Mouse (Mus musculus) forebrain, postnatal 0 days (tissue): Measurements from ENCODE around the gene Nkd2. TPM values are rescaled to one million over a fixed set of nuclear protein-coding genes. Genes with fewer than 3 reads are reported as not detected.

Experiments
- ATAC-seq: fragments of 200-750 bp; cut with Nextera tagmentation; 2 replicates; pipeline ENCODE4 v1.8.0; 2017; ENCODE audit warnings: mild to moderate bottlenecking, moderate library complexity
- DNase-seq: peaks from one replicate; pipeline ENCODE4 v3.0.0-alpha.2; 2015
- H3K27ac ChIP-seq: fragments of 300-500 bp; sonication (generic); 2 replicates; pipeline ENCODE4 v1.5.1; 2014; ENCODE audit warnings: low read depth, mild to moderate bottlenecking, antibody characterized with exemption, low read length, moderate library complexity, mixed read lengths
- H3K27me3 ChIP-seq: fragments of 300-500 bp; sonication (generic); 2 replicates; pipeline ENCODE4 v1.6.1; 2014; ENCODE audit warnings: mild to moderate bottlenecking, low read length, mixed read lengths; ENCODE audit not compliant: insufficient read depth
- H3K36me3 ChIP-seq: fragments of 300-500 bp; sonication (generic); 2 replicates; pipeline ENCODE4 v1.6.1; 2014; ENCODE audit warnings: mild to moderate bottlenecking, moderate library complexity; ENCODE audit not compliant: insufficient read depth
- H3K4me1 ChIP-seq: fragments of 300-500 bp; sonication (generic); 2 replicates; pipeline ENCODE4 v1.6.1; 2014; ENCODE audit warnings: antibody characterized with exemption; ENCODE audit not compliant: insufficient read depth
- H3K4me2 ChIP-seq: fragments of 300-500 bp; sonication (generic); 2 replicates; pipeline ENCODE4 v1.6.1; 2014; ENCODE audit warnings: low read depth, mild to moderate bottlenecking, moderate library complexity
- H3K4me3 ChIP-seq: fragments of 300-500 bp; sonication (generic); 2 replicates; pipeline ENCODE4 v1.5.1; 2014; ENCODE audit warnings: low read depth, low read length, mixed read lengths
- H3K9ac ChIP-seq: fragments of 300-500 bp; sonication (generic); 2 replicates; pipeline ENCODE4 v1.6.1; 2014; ENCODE audit warnings: mild to moderate bottlenecking
- H3K9me3 ChIP-seq: fragments of 300-500 bp; sonication (generic); 2 replicates; pipeline ENCODE4 v1.6.1; 2016; ENCODE audit warnings: low read length
- CTCF ChIP-seq: sonication (generic); IDR thresholded peaks from 2 replicates; pipeline ENCODE4 v1.5.1; 2016; ENCODE audit warnings: antibody characterized with exemption, control low read depth, low read depth
- WGBS: fragments of 180-500 bp; shearing (Covaris S2); extraction: QIAGEN DNeasy Blood & Tissue Kit; methylation state at CpG from one replicate; pipeline ENCODE4 v1.1.7; 2014; 5-methylcytosine and 5-hydroxymethylcytosine counted together
- polyA plus RNA-seq: library from polyadenylated mRNA; unstranded; fragments of >200 nt; fragmentation: Nextera tagmentation; extraction: Ambion mirVana; gene quantifications from 2 replicates; pipeline ENCODE4 v1.2.1, GENCODE M21; 2015
- total RNA-seq: library from RNA; depleted of rRNA; stranded (reverse); fragments of >200 nt; gene quantifications from 2 replicates; pipeline ENCODE4 v1.2.3, GENCODE M21; 2014

Gene Nkd2
- total and polyA plus RNA-seq, 2 experiments from 2014 or later = 15.2 to 35.3 TPM

DNA sequence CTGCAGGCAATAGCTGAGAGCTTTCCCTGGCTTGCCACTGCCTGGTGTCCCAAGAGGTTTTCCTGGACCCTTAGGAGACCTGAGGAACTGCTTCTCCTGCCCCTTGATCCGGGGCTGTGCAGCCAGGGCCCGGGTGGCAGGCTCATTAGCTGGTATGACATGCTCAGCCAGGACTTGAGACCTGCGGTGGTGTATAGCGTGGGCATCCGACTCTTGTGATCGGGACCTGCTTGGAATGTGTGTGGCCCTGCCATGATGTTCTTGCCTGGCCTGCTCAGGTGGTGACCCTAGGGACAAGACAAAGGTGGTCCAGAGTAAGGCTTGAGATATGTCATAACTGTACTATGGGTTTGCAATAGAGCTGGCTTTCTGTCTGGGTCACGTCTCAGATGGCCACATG lies 26.2 kb downstream of the Nkd2 start:
- ATAC-seq = no peak
- Histone ChIP-seq H3K27ac (no peak overlapping the region), H3K9ac (no peak overlapping the region), H3K9me3 (no peaks in the 10 kb centered on the region), H3K36me3 (peaks cover 8% of the 10 kb centered on the region; the same call in 1 of the 2 replicates), H3K27me3 (no peaks in the 10 kb centered on the region), H3K4me2 (no peak overlapping the region), H3K4me1 (no peaks in the 10 kb centered on the region), H3K4me3 (no peak overlapping the region)
- WGBS = 91% methylated on average over 7 of the region's 7 CpGs
- DNase-seq = no peak
- TF ChIP-seq CTCF = no peak

DNA sequence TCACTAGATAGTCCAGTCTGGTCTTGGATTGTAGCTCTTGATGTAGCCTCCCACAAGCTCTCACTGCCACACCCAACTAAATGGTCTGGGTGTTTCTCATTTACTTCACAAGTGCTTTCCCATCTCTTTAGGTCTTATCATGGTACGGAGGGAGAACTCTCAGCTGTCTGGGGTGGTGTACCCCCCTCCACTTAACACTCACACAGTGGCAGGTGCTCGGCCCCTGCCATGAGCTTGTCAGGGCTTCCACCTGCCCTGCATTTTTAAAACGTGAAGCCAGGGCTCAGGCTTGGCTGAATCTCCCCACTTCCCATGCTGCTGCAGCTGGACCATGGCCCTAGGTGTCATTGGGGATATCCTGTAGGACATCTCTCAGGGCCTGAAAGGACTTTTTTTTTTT lies 28.5 kb downstream of the Nkd2 start:
- WGBS = 84% methylated on average over 3 of the region's 3 CpGs
- no peaks in the 10 kb centered on the region for H3K4me1 ChIP-seq
- no peak for DNase-seq
- H3K4me2 ChIP-seq = no peak overlapping the region
- ATAC-seq = no peak
- no peak overlapping the region for H3K27ac ChIP-seq
- no peak overlapping the region for H3K9ac ChIP-seq
- H3K4me3 ChIP-seq = no peak overlapping the region
- no peaks in the 10 kb centered on the region for H3K9me3 ChIP-seq
- peaks cover 11% of the 10 kb centered on the region; the same call in 1 of the 2 replicates for H3K36me3 ChIP-seq
- TF ChIP-seq CTCF = no peak
- H3K27me3 ChIP-seq = no peaks in the 10 kb centered on the region

GRCm38 (mm10) chr13:73816338-73816737 lies 31.1 kb downstream of the Nkd2 start:
- H3K27me3 ChIP-seq = no peaks in the 10 kb centered on the region
- no peak overlapping the region for H3K4me2 ChIP-seq
- 86% methylated on average over 6 of the region's 6 CpGs for WGBS
- no peak for DNase-seq
- no peak overlapping the region for H3K4me3 ChIP-seq
- H3K4me1 ChIP-seq = no peaks in the 10 kb centered on the region
- no peaks in the 10 kb centered on the region for H3K9me3 ChIP-seq
- ATAC-seq = no peak
- no peak for TF ChIP-seq CTCF
- H3K27ac ChIP-seq = no peak overlapping the region
- no peak overlapping the region for H3K9ac ChIP-seq
- peaks cover 8% of the 10 kb centered on the region; the same call in 1 of the 2 replicates for H3K36me3 ChIP-seq

DNA sequence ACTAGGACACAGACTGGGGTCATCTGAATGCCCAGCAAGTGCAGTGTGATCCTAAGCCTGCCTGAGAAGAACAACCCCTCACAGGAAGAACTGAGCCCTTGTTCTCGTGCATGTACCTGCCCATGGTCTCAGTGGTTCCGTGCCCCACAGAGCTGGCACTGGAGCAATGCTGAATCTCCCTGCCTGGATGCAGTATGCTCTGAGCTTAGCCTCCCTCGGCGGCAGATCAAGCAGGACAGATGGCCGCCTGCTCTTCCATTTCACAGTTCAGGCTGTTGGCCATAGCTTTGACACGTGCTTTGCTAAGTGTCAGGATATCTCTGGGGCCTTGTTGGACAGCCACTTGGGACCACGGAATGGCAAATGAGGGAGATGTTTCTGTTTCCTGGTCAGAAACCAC lies 33.2 kb downstream of the Nkd2 start:
- TF ChIP-seq CTCF = no peak
- Histone ChIP-seq H3K9me3 (no peaks in the 10 kb centered on the region), H3K27me3 (no peaks in the 10 kb centered on the region), H3K4me2 (no peak overlapping the region), H3K27ac (no peak overlapping the region), H3K4me3 (no peak overlapping the region), H3K36me3 (0 out of 2 replicates have a peak, but pooled peaks cover 4% of the 10 kb centered on the region), H3K9ac (no peak overlapping the region), H3K4me1 (no peaks in the 10 kb centered on the region)
- WGBS = 91% methylated on average over 7 of the region's 7 CpGs
- no peak for DNase-seq
- no peak for ATAC-seq

DNA sequence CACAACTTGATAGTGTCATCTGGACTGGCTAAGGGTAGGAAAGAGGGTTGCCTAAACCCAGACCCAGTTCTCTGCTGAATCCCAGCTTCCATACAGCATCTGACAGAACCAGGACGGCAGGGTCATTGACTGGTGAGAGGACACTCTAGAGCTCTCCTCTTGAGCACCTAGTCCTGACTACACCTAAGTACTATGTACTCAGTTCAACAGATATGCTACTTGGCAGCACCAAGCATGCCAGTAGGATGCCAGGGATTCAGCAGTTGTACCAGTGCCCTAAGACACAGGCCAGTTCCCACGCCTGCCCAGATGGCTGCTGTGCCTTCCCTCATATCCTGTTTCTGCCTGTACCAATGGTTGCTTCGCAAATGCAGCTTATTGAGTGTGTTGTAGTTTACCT lies 34.5 kb downstream of the Nkd2 start:
- Histone ChIP-seq H3K9me3 (no peaks in the 10 kb centered on the region), H3K9ac (no peak overlapping the region), H3K4me2 (no peak overlapping the region), H3K4me1 (no peaks in the 10 kb centered on the region), H3K4me3 (no peak overlapping the region), H3K36me3 (0 out of 2 replicates have a peak, but pooled peaks cover 4% of the 10 kb centered on the region), H3K27me3 (no peaks in the 10 kb centered on the region), H3K27ac (no peak overlapping the region)
- DNase-seq (no peak), ATAC-seq (no peak)
- no peak for TF ChIP-seq CTCF
- 93% methylated on average over 3 of the region's 3 CpGs for WGBS

- H3K4me3 ChIP-seq = no peak overlapping the region
- no peak for DNase-seq
- H3K36me3 ChIP-seq = no peaks in the 10 kb centered on the region
- whole genome bisulfite sequencing = 96% methylated on average over 5 of the region's 5 CpGs
- H3K9me3 ChIP-seq = no peaks in the 10 kb centered on the region
- no peak overlapping the region for H3K9ac ChIP-seq
- H3K4me2 ChIP-seq = no peak overlapping the region
- no peak overlapping the region for H3K27ac ChIP-seq
- TF ChIP-seq CTCF = no peak
- no peak for ATAC-seq
- H3K4me1 ChIP-seq = no peaks in the 10 kb centered on the region
- H3K27me3 ChIP-seq = no peaks in the 10 kb centered on the region
These were observed 42.5 kb downstream of the Nkd2 start for GRCm38 (mm10) chr13:73804914-73805313.

DNA sequence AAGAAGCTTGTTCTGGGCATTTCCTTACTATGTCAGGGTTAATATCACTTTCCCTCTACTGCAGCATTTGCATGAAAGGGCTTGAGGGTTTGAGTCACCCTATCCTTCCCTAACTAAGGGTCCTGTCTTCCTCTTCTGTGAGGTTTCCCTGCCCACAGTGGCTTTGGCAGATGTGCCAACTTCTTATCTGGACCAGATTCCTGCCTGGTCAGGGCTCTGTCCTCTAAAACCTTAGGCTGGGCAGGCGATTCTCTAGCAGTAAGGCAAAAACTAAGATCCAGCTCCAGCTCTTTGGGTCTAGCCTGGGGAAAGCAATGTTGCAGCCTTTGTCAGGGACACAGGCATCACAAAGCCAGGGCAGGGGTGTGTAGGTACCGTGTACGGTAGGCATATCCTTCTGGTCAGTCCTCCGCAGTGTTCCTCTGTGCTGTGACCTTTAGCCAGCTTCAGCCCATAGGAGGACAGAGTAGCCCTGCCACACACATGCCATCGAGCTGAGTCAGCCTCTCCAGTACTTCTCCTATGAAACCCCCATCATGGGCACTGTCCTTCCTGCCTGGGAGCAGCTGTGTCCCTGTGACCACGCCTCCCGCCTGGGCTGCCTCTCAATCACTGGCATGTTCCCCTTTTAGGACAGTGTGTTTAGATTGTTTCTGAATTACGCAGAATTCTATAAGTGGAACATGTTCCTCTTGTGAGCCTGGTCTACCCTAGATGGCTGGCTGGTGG lies 43.8 kb downstream of the Nkd2 start:
- ATAC-seq = no peak
- Histone ChIP-seq H3K36me3 (no peaks in the 10 kb centered on the region), H3K27ac (no peak overlapping the region), H3K9ac (no peak overlapping the region), H3K4me2 (no peak overlapping the region), H3K4me3 (no peak overlapping the region), H3K27me3 (no peaks in the 10 kb centered on the region), H3K4me1 (no peaks in the 10 kb centered on the region), H3K9me3 (no peaks in the 10 kb centered on the region)
- no peak for TF ChIP-seq CTCF
- DNase-seq = no peak
- 92% methylated on average over 8 of the region's 8 CpGs for WGBS
